ENCODE assay signal across 8 mouse cellular contexts in the genomic region with DNA sequence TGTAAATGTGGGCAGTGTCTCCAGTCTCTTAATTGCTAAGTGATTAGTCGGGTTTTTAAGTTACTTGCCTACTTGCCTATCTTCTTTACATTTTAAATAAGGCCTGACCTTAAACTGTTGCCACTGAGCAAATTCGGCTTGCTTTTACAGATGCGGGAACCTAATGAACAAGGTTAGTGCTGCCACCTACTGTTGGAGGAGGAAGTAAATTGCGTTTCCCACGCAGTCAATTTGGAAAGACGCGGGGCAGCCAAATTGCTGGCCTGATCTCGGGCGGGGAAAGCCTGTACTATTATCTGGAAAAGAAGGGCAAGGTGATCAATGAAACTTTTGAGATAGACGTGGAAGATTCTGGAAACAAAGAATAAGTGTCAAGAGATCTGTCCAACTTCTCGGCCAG.
DNase-seq lines count a peak whose midpoint lies in the region; ATAC-seq lines count a peak whose summit lies in the region.

No protein-coding gene starts in this region.

- H3K4me2 ChIP-seq in embryonic facial prominence, embryonic 13.5 days = no peak overlapping the region

- no peaks in the 10 kb centered on the region for H3K27me3 ChIP-seq in embryonic facial prominence, embryonic 13.5 days
- H3K27me3 ChIP-seq in limb, embryonic 10.5 days (ENCODE audit: low read depth, poor library complexity, severe bottlenecking) = no peaks in the 10 kb centered on the region

- H3K9ac ChIP-seq in embryonic facial prominence, embryonic 13.5 days = 0 out of 2 replicates have a peak overlapping the region, but pooled peaks have one; percentile 21

- H3K27ac ChIP-seq in embryonic facial prominence, embryonic 13.5 days = no peak overlapping the region
- peak overlapping the region; percentile 28; the same call in 1 of the 2 replicates for H3K27ac ChIP-seq in limb, embryonic 10.5 days

- no peak overlapping the region for H3K4me3 ChIP-seq in embryonic facial prominence, embryonic 13.5 days
- H3K4me3 ChIP-seq in limb, embryonic 10.5 days = no peak overlapping the region

- H3K9me3 ChIP-seq in embryonic facial prominence, embryonic 13.5 days = peaks cover 6% of the 10 kb centered on the region; the same call in 1 of the 2 replicates
- H3K9me3 ChIP-seq in limb, embryonic 10.5 days (replicated peaks) = no peaks in the 10 kb centered on the region

- DNase-seq in cerebellum, adult 18-20 months = peak; percentile 15 to 25
- DNase-seq in urinary bladder, postnatal 14 days (ENCODE audit: low spot score) = peak; percentile 61
- DNase-seq in urinary bladder, adult 2 months (ENCODE audit: low spot score) = no peak
- peak; percentile 62 for DNase-seq in limb, embryonic 10.5 days (ENCODE audit: low spot score)
- DNase-seq in right cerebral cortex, adult 2 months (ENCODE audit: low spot score in 2 of 2) = peak; percentile 59 to 60

- 11% methylated on average over 11 of the region's 11 CpGs for WGBS in embryonic facial prominence, embryonic 13.5 days
- 13% methylated on average over 11 of the region's 11 CpGs for WGBS in limb, embryonic 10.5 days

- no peak for ATAC-seq in cerebellum, adult (ENCODE audit: insufficient number of reproducible peaks, low FRiP score, low TSS enrichment)
- ATAC-seq in embryonic facial prominence, embryonic 13.5 days (ENCODE audit: insufficient number of reproducible peaks, insufficient read depth, low FRiP score, low TSS enrichment, low read depth) = no peak
- 0 out of 4 replicates have a peak, but pooled peaks have one; percentile 32 to 42 for ATAC-seq in hematopoietic stem cell, adult 5-6 weeks (replicated peaks in 1 of 2; ENCODE audit: insufficient read depth in 1 of 2, low FRiP score in 2 of 2, low TSS enrichment in 1 of 2, low read depth in 1 of 2, poor library complexity in 2 of 2, severe bottlenecking in 2 of 2)

- H3K4me1 ChIP-seq in embryonic facial prominence, embryonic 13.5 days = no peaks in the 10 kb centered on the region
- H3K4me1 ChIP-seq in limb, embryonic 10.5 days = peaks cover 6% of the 10 kb centered on the region; the same call in 1 of the 2 replicates

- no peaks in the 10 kb centered on the region for H3K36me3 ChIP-seq in embryonic facial prominence, embryonic 13.5 days
- no peaks in the 10 kb centered on the region for H3K36me3 ChIP-seq in limb, embryonic 10.5 days

Comparison
In these comparisons a context has a peak if more than half of its experiments do, and no peak if none do; other contexts are left out.
1. ATAC-seq: peak in hematopoietic stem cell, adult 5-6 weeks (2 of 2); none in cerebellum, adult (single experiment) and embryonic facial prominence, embryonic 13.5 days (single experiment).